Comparison of ENCODE assay signal across 8 mouse cellular contexts in the genomic region with DNA sequence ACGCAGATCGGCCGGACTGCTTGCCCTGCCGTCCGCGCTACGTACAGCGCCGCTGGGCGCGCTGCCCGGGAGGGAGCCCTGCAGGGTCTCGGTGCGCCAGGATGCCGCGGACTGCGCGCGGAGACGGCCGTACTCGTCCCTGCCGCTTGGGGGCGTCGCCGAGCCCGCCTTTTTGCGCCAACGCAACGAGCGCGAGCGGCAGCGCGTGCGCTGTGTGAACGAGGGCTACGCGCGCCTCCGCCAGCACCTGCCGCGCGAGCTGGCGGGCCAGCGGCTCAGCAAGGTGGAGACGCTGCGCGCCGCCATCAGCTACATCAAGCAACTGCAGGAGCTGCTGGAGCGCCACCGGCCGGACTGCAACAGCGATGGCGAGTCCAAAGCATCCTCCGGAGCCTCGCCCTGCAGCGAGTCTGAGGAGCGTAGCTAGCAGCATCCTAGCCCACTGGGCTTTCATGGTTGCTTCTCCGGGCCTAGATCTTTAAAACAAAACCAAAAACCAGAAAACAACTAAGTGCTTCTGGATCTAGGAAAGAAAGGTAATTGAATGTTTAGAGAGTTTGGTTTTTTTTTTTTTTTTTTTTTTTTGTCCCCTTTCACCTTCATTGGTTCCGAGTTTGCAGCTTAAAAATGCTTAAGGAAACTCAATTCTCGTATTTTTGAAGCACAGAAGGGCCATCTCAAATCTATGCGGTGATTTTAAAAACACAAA. TPM values are rescaled to one million over a fixed set of nuclear protein-coding genes. Genes with fewer than 3 reads are reported as not detected.
A peak's percentile ranks its signal among the peaks of the same experiment; 100 is the strongest.
DNase-seq lines count a peak whose midpoint lies in the region; ATAC-seq and TF ChIP-seq lines count a peak whose summit lies in the region.

No protein-coding gene starts in this region.

- peak overlapping the region; percentile 45 for H3K9ac ChIP-seq in midbrain, embryonic 12.5 days (replicated peaks)

- DNase-seq in cerebellum, postnatal 14 days: peak; percentile 89 to 91
- peak; percentile 9 for DNase-seq in gastrocnemius, adult 18-20 months (ENCODE audit: low spot score)
- peak; percentile 77 for DNase-seq in kidney, adult 2 months
- peak; percentile 79 for DNase-seq in limb, embryonic 10.5 days (ENCODE audit: low spot score)
- peak; percentile 31 for DNase-seq in spleen, adult 12 weeks (ENCODE audit: low spot score)

- WGBS in kidney, adult 2 months: 1% methylated on average over 63 of the region's 63 CpGs
- 1% methylated on average over 63 of the region's 63 CpGs for WGBS in limb, embryonic 10.5 days
- under 1% methylated on average over 63 of the region's 63 CpGs for WGBS in midbrain, embryonic 12.5 days

- H3K9me3 ChIP-seq in limb, embryonic 10.5 days (replicated peaks): no peaks in the 10 kb centered on the region
- H3K9me3 ChIP-seq in midbrain, embryonic 12.5 days: no peaks in the 10 kb centered on the region

- TF ChIP-seq POLR2A in kidney, adult 2 months (IDR thresholded peaks at IDR 0.05; ENCODE audit: low read depth, low read length): no peak

- TF ChIP-seq CTCF in kidney, adult 2 months (conservative IDR thresholded peaks at IDR 0.05; ENCODE audit: insufficient read depth, insufficient read length, low read depth, low read length): no peak; the same call in 1 of the 2 replicates

- H3K4me3 ChIP-seq in kidney, adult 2 months (ENCODE audit: insufficient read depth, low read depth, low read length): peak overlapping the region; percentile 42
- H3K4me3 ChIP-seq in limb, embryonic 10.5 days: peak overlapping the region; percentile 67
- H3K4me3 ChIP-seq in midbrain, embryonic 12.5 days: peak overlapping the region; percentile 57

- no peak overlapping the region for H3K27ac ChIP-seq in kidney, adult 2 months (ENCODE audit: insufficient read depth, low read depth, low read length)
- H3K27ac ChIP-seq in limb, embryonic 10.5 days: peak overlapping the region; percentile 43; the same call in 1 of the 2 replicates
- H3K27ac ChIP-seq in midbrain, embryonic 12.5 days (replicated peaks): no peak overlapping the region

- no peaks in the 10 kb centered on the region for H3K36me3 ChIP-seq in kidney, adult 2 months (ENCODE audit: control insufficient read depth, insufficient read depth, low read length)
- H3K36me3 ChIP-seq in limb, embryonic 10.5 days: no peaks in the 10 kb centered on the region
- H3K36me3 ChIP-seq in midbrain, embryonic 12.5 days: no peaks in the 10 kb centered on the region

- ATAC-seq in activated CD4-positive, CD25-positive, alpha-beta regulatory T cell, adult 4 months: peak; percentile 78
- ATAC-seq in midbrain, embryonic 12.5 days (ENCODE audit: low FRiP score, low read depth): peak; percentile 91
- ATAC-seq in erythroid progenitor cell, adult 5-6 weeks (replicated peaks; ENCODE audit: low FRiP score, poor library complexity, severe bottlenecking): no peak

- H3K4me2 ChIP-seq in midbrain, embryonic 12.5 days (replicated peaks): peak overlapping the region; percentile 83

- H3K4me1 ChIP-seq in kidney, adult 2 months (ENCODE audit: control insufficient read depth, insufficient read depth, low read length): peaks cover 4% of the 10 kb centered on the region; the same call in 1 of the 2 replicates
- peaks cover 12% of the 10 kb centered on the region for H3K4me1 ChIP-seq in limb, embryonic 10.5 days
- peaks cover 18% of the 10 kb centered on the region for H3K4me1 ChIP-seq in midbrain, embryonic 12.5 days

- H3K27me3 ChIP-seq in kidney, adult 2 months (replicated peaks; ENCODE audit: control insufficient read depth, insufficient read depth, low read length): no peaks in the 10 kb centered on the region
- H3K27me3 ChIP-seq in limb, embryonic 10.5 days (ENCODE audit: low read depth, poor library complexity, severe bottlenecking): peaks cover 41% of the 10 kb centered on the region
- H3K27me3 ChIP-seq in midbrain, embryonic 12.5 days: peaks cover 24% of the 10 kb centered on the region

RNA-seq across cellular contexts. Expression of a gene that starts 1.2 kb away (rescaled TPM):
- polyA plus RNA-seq in activated CD4-positive, CD25-positive, alpha-beta regulatory T cell, adult 4 months (2017; shearing (Covaris generic)): under 1 TPM; 0.16 to 0.23 TPM
- not detected for total RNA-seq in gastrocnemius, adult 18-20 months (2021)
- polyA plus RNA-seq in kidney, adult 2 months (2012; rRNA removed): 0.33 and 0.36 TPM in 2 replicates
- polyA plus RNA-seq in limb, embryonic 10.5 days (2016; fragmentation: Nextera tagmentation; extraction: Ambion mirVana): 0.11 and 0.19 TPM in 2 replicates
- polyA plus RNA-seq in midbrain, embryonic 12.5 days (2016; fragmentation: Nextera tagmentation; extraction: Ambion mirVana): 0.40 and 0.51 TPM in 2 replicates
- total RNA-seq in erythroid progenitor cell, adult 5-6 weeks (2015; ENCODE audit: low replicate concordance): not detected in 2 replicates
- not detected in 2 replicates for total RNA-seq in erythroid progenitor cell, adult 5-6 weeks (2017; ENCODE audit: low replicate concordance)

RNA-seq across cellular contexts. Expression of a gene that starts 11.7 kb away (rescaled TPM):
- polyA plus RNA-seq in activated CD4-positive, CD25-positive, alpha-beta regulatory T cell, adult 4 months (2017; shearing (Covaris generic)): 1 to 10 TPM; 4.8 to 5.2 TPM
- total RNA-seq in gastrocnemius, adult 18-20 months (2021): 10 to 100 TPM; 13.4 to 17.1 TPM
- 15.4 and 19.8 TPM in 2 replicates for polyA plus RNA-seq in kidney, adult 2 months (2012; rRNA removed)
- polyA plus RNA-seq in limb, embryonic 10.5 days (2016; fragmentation: Nextera tagmentation; extraction: Ambion mirVana): 30.6 and 30.8 TPM in 2 replicates
- polyA plus RNA-seq in midbrain, embryonic 12.5 days (2016; fragmentation: Nextera tagmentation; extraction: Ambion mirVana): 35.5 and 38.2 TPM in 2 replicates
- total RNA-seq in erythroid progenitor cell, adult 5-6 weeks (2015; ENCODE audit: low replicate concordance): 14.8 and 26.0 TPM in 2 replicates
- total RNA-seq in erythroid progenitor cell, adult 5-6 weeks (2017; ENCODE audit: low replicate concordance): 22.2 and 37.8 TPM in 2 replicates

RNA-seq across cellular contexts. Expression of a gene that starts 29.0 kb away (rescaled TPM):
- 100 to 1,000 TPM; 151 to 173 TPM for polyA plus RNA-seq in activated CD4-positive, CD25-positive, alpha-beta regulatory T cell, adult 4 months (2017; shearing (Covaris generic))
- total RNA-seq in gastrocnemius, adult 18-20 months (2021): 10 to 100 TPM; 43.0 to 47.5 TPM
- 63.6 and 80.4 TPM in 2 replicates for polyA plus RNA-seq in kidney, adult 2 months (2012; rRNA removed)
- 233 and 235 TPM in 2 replicates for polyA plus RNA-seq in limb, embryonic 10.5 days (2016; fragmentation: Nextera tagmentation; extraction: Ambion mirVana)
- polyA plus RNA-seq in midbrain, embryonic 12.5 days (2016; fragmentation: Nextera tagmentation; extraction: Ambion mirVana): 187 and 190 TPM in 2 replicates
- 15.9 and 18.4 TPM in 2 replicates for total RNA-seq in erythroid progenitor cell, adult 5-6 weeks (2015; ENCODE audit: low replicate concordance)
- total RNA-seq in erythroid progenitor cell, adult 5-6 weeks (2017; ENCODE audit: low replicate concordance): 20.2 and 40.9 TPM in 2 replicates

Comparison
In these comparisons a context has a peak if more than half of its experiments do, and no peak if none do; other contexts are left out.
1. DNase-seq: peak in every context shown above with its lines; median percentile 90 in cerebellum, postnatal 14 days; 79 in limb, embryonic 10.5 days; 77 in kidney, adult 2 months; 31 in spleen, adult 12 weeks; 9 in gastrocnemius, adult 18-20 months.